Mouse (Mus musculus): ENCODE data around the gene Rnaseh1.

- TF ChIP-seq POLR2A (IDR thresholded peaks at IDR 0.05; ENCODE audit: low read depth, low read length) (no peak), CTCF (IDR thresholded peaks at IDR 0.05; ENCODE audit: borderline replicate concordance, insufficient read depth, low read length) (no peak)
These were observed 26.5 kb downstream of the Rnaseh1 start for GRCm38 (mm10) chr12:28675925-28676209.

Data from embryonic fibroblast, embryonic 13.5 days (primary cell).